Mouse (Mus musculus): ENCODE data around the gene Crat. TPM values are rescaled to one million over a fixed set of nuclear protein-coding genes. Genes with fewer than 3 reads are reported as not detected.

Gene Crat
- polyA plus RNA-seq, 1 experiment from 2014 or later, result 30.6 TPM

- peaks cover 46% of the 10 kb centered on the region for H3K36me3 ChIP-seq (ENCODE audit: control insufficient read depth, insufficient read depth, low read length)
- ATAC-seq (ENCODE audit: low FRiP score, low TSS enrichment), result no peak
- 86% methylated on average over 1 of the region's 1 CpGs for WGBS
These were observed 11.7 kb downstream of the Crat start for GRCm38 (mm10) chr2:30403870-30404269.

GRCm38 (mm10) chr2:30402843-30403242 lies 12.8 kb downstream of the Crat start:
- Histone ChIP-seq H3K4me3 (ENCODE audit: low read length) (no peak overlapping the region), H3K36me3 (ENCODE audit: control insufficient read depth, insufficient read depth, low read length) (peaks cover 51% of the 10 kb centered on the region)

More at GRCm38 (mm10) chr2:30403870-30404269, 11.7 kb downstream of the Crat start:
- Histone ChIP-seq H3K4me3 (ENCODE audit: low read length) (no peak overlapping the region), H3K27me3 (ENCODE audit: control insufficient read depth, insufficient read depth, low read length) (no peaks in the 10 kb centered on the region), H3K9me3 (ENCODE audit: control insufficient read depth, low read length) (no peaks in the 10 kb centered on the region), H3K4me2 (replicated peaks; ENCODE audit: low read depth, low read length) (no peak overlapping the region), H3K27ac (ENCODE audit: low read depth, low read length) (no peak overlapping the region), H3K9ac (ENCODE audit: low read depth, low read length) (no peak overlapping the region), H3K4me1 (ENCODE audit: control insufficient read depth, insufficient read depth, low read length) (no peaks in the 10 kb centered on the region)

GRCm38 (mm10) chr2:30402351-30402826 lies 13.2 kb downstream of the Crat start:
- Histone ChIP-seq H3K36me3 (ENCODE audit: control insufficient read depth, insufficient read depth, low read length) (peaks cover 52% of the 10 kb centered on the region), H3K27me3 (ENCODE audit: control insufficient read depth, insufficient read depth, low read length) (no peaks in the 10 kb centered on the region), H3K4me2 (replicated peaks; ENCODE audit: low read depth, low read length) (no peak overlapping the region), H3K4me1 (ENCODE audit: control insufficient read depth, insufficient read depth, low read length) (no peaks in the 10 kb centered on the region), H3K27ac (ENCODE audit: low read depth, low read length) (no peak overlapping the region), H3K4me3 (ENCODE audit: low read length) (no peak overlapping the region), H3K9me3 (ENCODE audit: control insufficient read depth, low read length) (no peaks in the 10 kb centered on the region), H3K9ac (ENCODE audit: low read depth, low read length) (no peak overlapping the region)
- 91% methylated on average over 9 of the region's 9 CpGs for WGBS
- ATAC-seq (ENCODE audit: low FRiP score, low TSS enrichment), result no peak

More at GRCm38 (mm10) chr2:30402843-30403242, 12.8 kb downstream of the Crat start:
- Histone ChIP-seq H3K27me3 (ENCODE audit: control insufficient read depth, insufficient read depth, low read length) (no peaks in the 10 kb centered on the region), H3K9me3 (ENCODE audit: control insufficient read depth, low read length) (no peaks in the 10 kb centered on the region), H3K4me1 (ENCODE audit: control insufficient read depth, insufficient read depth, low read length) (no peaks in the 10 kb centered on the region), H3K4me2 (replicated peaks; ENCODE audit: low read depth, low read length) (no peak overlapping the region), H3K9ac (ENCODE audit: low read depth, low read length) (no peak overlapping the region), H3K27ac (ENCODE audit: low read depth, low read length) (no peak overlapping the region)
- 61% methylated on average over 2 of the region's 2 CpGs for WGBS
- no peak for ATAC-seq (ENCODE audit: low FRiP score, low TSS enrichment)

- Histone ChIP-seq H3K27ac (ENCODE audit: low read depth, low read length) (no peak overlapping the region), H3K27me3 (ENCODE audit: control insufficient read depth, insufficient read depth, low read length) (no peaks in the 10 kb centered on the region), H3K4me2 (replicated peaks; ENCODE audit: low read depth, low read length) (no peak overlapping the region), H3K4me3 (ENCODE audit: low read length) (no peak overlapping the region), H3K9me3 (ENCODE audit: control insufficient read depth, low read length) (no peaks in the 10 kb centered on the region), H3K4me1 (ENCODE audit: control insufficient read depth, insufficient read depth, low read length) (no peaks in the 10 kb centered on the region), H3K36me3 (ENCODE audit: control insufficient read depth, insufficient read depth, low read length) (peaks cover 52% of the 10 kb centered on the region), H3K9ac (ENCODE audit: low read depth, low read length) (no peak overlapping the region)
- 85% methylated on average over 1 of the region's 1 CpGs for WGBS
- ATAC-seq (ENCODE audit: low FRiP score, low TSS enrichment), result no peak
These were observed 14.0 kb downstream of the Crat start for GRCm38 (mm10) chr2:30401581-30401980.

- H3K27ac ChIP-seq (ENCODE audit: low read depth, low read length), result no peak overlapping the region
- no peaks in the 10 kb centered on the region for H3K9me3 ChIP-seq (ENCODE audit: control insufficient read depth, low read length)
- no peak overlapping the region for H3K4me2 ChIP-seq (replicated peaks; ENCODE audit: low read depth, low read length)
- no peaks in the 10 kb centered on the region for H3K4me1 ChIP-seq (ENCODE audit: control insufficient read depth, insufficient read depth, low read length)
- no peak overlapping the region for H3K9ac ChIP-seq (ENCODE audit: low read depth, low read length)
- H3K4me3 ChIP-seq (ENCODE audit: low read length), result no peak overlapping the region
- no peak for ATAC-seq (ENCODE audit: low FRiP score, low TSS enrichment)
- WGBS, result 60% methylated on average over 20 of the region's 20 CpGs
- H3K36me3 ChIP-seq (ENCODE audit: control insufficient read depth, insufficient read depth, low read length), result peaks cover 53% of the 10 kb centered on the region
- no peaks in the 10 kb centered on the region for H3K27me3 ChIP-seq (ENCODE audit: control insufficient read depth, insufficient read depth, low read length)
These were observed 16.1 kb downstream of the Crat start for GRCm38 (mm10) chr2:30399191-30400171.

GRCm38 (mm10) chr2:30397986-30398512 lies 17.6 kb downstream of the Crat start:
- Histone ChIP-seq H3K9ac (ENCODE audit: low read depth, low read length) (no peak overlapping the region), H3K27me3 (ENCODE audit: control insufficient read depth, insufficient read depth, low read length) (no peaks in the 10 kb centered on the region), H3K27ac (ENCODE audit: low read depth, low read length) (no peak overlapping the region), H3K4me1 (ENCODE audit: control insufficient read depth, insufficient read depth, low read length) (peaks cover 7% of the 10 kb centered on the region; the same call in 1 of the 2 replicates), H3K36me3 (ENCODE audit: control insufficient read depth, insufficient read depth, low read length) (peaks cover 45% of the 10 kb centered on the region), H3K9me3 (ENCODE audit: control insufficient read depth, low read length) (no peaks in the 10 kb centered on the region), H3K4me2 (replicated peaks; ENCODE audit: low read depth, low read length) (no peak overlapping the region), H3K4me3 (ENCODE audit: low read length) (no peak overlapping the region)
- no peak for ATAC-seq (ENCODE audit: low FRiP score, low TSS enrichment)
- WGBS, result 90% methylated on average over 10 of the region's 10 CpGs

- no peak overlapping the region for H3K9ac ChIP-seq (ENCODE audit: low read depth, low read length)
- no peak overlapping the region for H3K27ac ChIP-seq (ENCODE audit: low read depth, low read length)
- peaks cover 45% of the 10 kb centered on the region for H3K36me3 ChIP-seq (ENCODE audit: control insufficient read depth, insufficient read depth, low read length)
- no peak overlapping the region for H3K4me3 ChIP-seq (ENCODE audit: low read length)
- WGBS, result 83% methylated on average over 7 of the region's 7 CpGs
- no peaks in the 10 kb centered on the region for H3K9me3 ChIP-seq (ENCODE audit: control insufficient read depth, low read length)
- no peak for ATAC-seq (ENCODE audit: low FRiP score, low TSS enrichment)
- no peak overlapping the region for H3K4me2 ChIP-seq (replicated peaks; ENCODE audit: low read depth, low read length)
- peaks cover 7% of the 10 kb centered on the region for H3K4me1 ChIP-seq (ENCODE audit: control insufficient read depth, insufficient read depth, low read length)
- H3K27me3 ChIP-seq (ENCODE audit: control insufficient read depth, insufficient read depth, low read length), result no peaks in the 10 kb centered on the region
These were observed 19.4 kb downstream of the Crat start for GRCm38 (mm10) chr2:30396246-30396645.

GRCm38 (mm10) chr2:30395757-30396156 lies 19.9 kb downstream of the Crat start:
- H3K4me3 ChIP-seq (ENCODE audit: low read length), result no peak overlapping the region
- WGBS, result 89% methylated on average over 7 of the region's 7 CpGs
- H3K9me3 ChIP-seq (ENCODE audit: control insufficient read depth, low read length), result no peaks in the 10 kb centered on the region
- H3K27me3 ChIP-seq (ENCODE audit: control insufficient read depth, insufficient read depth, low read length), result no peaks in the 10 kb centered on the region
- no peak overlapping the region for H3K9ac ChIP-seq (ENCODE audit: low read depth, low read length)
- no peak overlapping the region for H3K4me2 ChIP-seq (replicated peaks; ENCODE audit: low read depth, low read length)
- peaks cover 45% of the 10 kb centered on the region for H3K36me3 ChIP-seq (ENCODE audit: control insufficient read depth, insufficient read depth, low read length)
- H3K27ac ChIP-seq (ENCODE audit: low read depth, low read length), result no peak overlapping the region
- peaks cover 7% of the 10 kb centered on the region for H3K4me1 ChIP-seq (ENCODE audit: control insufficient read depth, insufficient read depth, low read length)
- no peak for ATAC-seq (ENCODE audit: low FRiP score, low TSS enrichment)

GRCm38 (mm10) chr2:30393370-30393656 lies 22.3 kb downstream of the Crat start:
- Histone ChIP-seq H3K27me3 (ENCODE audit: control insufficient read depth, insufficient read depth, low read length) (no peaks in the 10 kb centered on the region), H3K36me3 (ENCODE audit: control insufficient read depth, insufficient read depth, low read length) (peaks cover 24% of the 10 kb centered on the region), H3K4me2 (replicated peaks; ENCODE audit: low read depth, low read length) (peak overlapping the region; percentile 89), H3K27ac (ENCODE audit: low read depth, low read length) (peak overlapping the region; percentile 73), H3K4me3 (ENCODE audit: low read length) (peak overlapping the region; percentile 66), H3K9ac (ENCODE audit: low read depth, low read length) (peak overlapping the region; percentile 77), H3K4me1 (ENCODE audit: control insufficient read depth, insufficient read depth, low read length) (peaks cover 7% of the 10 kb centered on the region), H3K9me3 (ENCODE audit: control insufficient read depth, low read length) (no peaks in the 10 kb centered on the region)
- WGBS, result 58% methylated on average over 1 of the region's 1 CpGs
- no peak for ATAC-seq (ENCODE audit: low FRiP score, low TSS enrichment)

Measured in kidney, embryonic 14.5 days (tissue).